Mouse (Mus musculus) embryonic stem cell, embryonic (primary cell): ENCODE data around the gene Gm7358.
"Not testable (repeated sequence)": the region's sequence is repeated elsewhere in the genome, so short reads cannot be mapped to it uniquely, and the experiment has no call there.

ENCODE experiments used
- CTCF ChIA-PET, 4 experiments: fragments of 300-600 bp in 2 of 4; fragments of 350-600 bp in 2 of 4; sonication (Branson Sonifier 250); formaldehyde crosslinking; loops; one replicate each; lab custom pipeline; 2022; ENCODE audit warnings: inconsistent platforms in 2 of 4; lab: Charles Lee
- POLR2A ChIA-PET, 4 experiments: fragments of 300-600 bp in 2 of 4; fragments of 350-600 bp in 2 of 4; sonication (Branson Sonifier 250); formaldehyde crosslinking; loops; one replicate each; lab custom pipeline; 2022; ENCODE audit warnings: antibody characterized with exemption in 4 of 4, inconsistent platforms in 1 of 4; lab: Charles Lee

The Gm7358 gene

GRCm38 (mm10) chr17:14059431-14059830, at the start of gene Gm7358:
TSS of gene Gm7358 (minus strand) at chr17:14059531.
- CTCF ChIA-PET, POLR2A ChIA-PET: not testable (repeated sequence)

GRCm38 (mm10) chr17:14103018-14103417, 43.7 kb upstream of the Gm7358 start:
- CTCF ChIA-PET: interaction anchor here in 1 of 4 experiments (1.0 kb wide), 1 partner anchor 103 kb away, joined by 4 read pairs; no protein-coding TSS in a partner anchor
- POLR2A ChIA-PET: not testable (repeated sequence)

GRCm38 (mm10) chr17:14101446-14101980, 42.2 kb upstream of the Gm7358 start:
- POLR2A ChIA-PET, CTCF ChIA-PET: not testable (repeated sequence)

- POLR2A ChIA-PET: interaction anchor here in 1 of 4 experiments (0.6 kb wide), 1 partner anchor 202 kb away, joined by 7 read pairs; no protein-coding TSS in a partner anchor
Observed at GRCm38 (mm10) chr17:14099886-14100285, 40.6 kb upstream of the Gm7358 start.

GRCm38 (mm10) chr17:14094165-14094564, 34.8 kb upstream of the Gm7358 start:
- POLR2A ChIA-PET: not testable (repeated sequence)
- CTCF ChIA-PET: interaction anchor here in 1 of 4 experiments (0.7 kb wide), 1 partner anchor 105 kb away, joined by 3 read pairs; no protein-coding TSS in a partner anchor

More at GRCm38 (mm10) chr17:14099886-14100285, 40.6 kb upstream of the Gm7358 start:
- CTCF ChIA-PET: not testable (repeated sequence)

GRCm38 (mm10) chr17:14086629-14087028, 27.3 kb upstream of the Gm7358 start:
- POLR2A ChIA-PET: not testable (repeated sequence)

GRCm38 (mm10) chr17:14041880-14042279, 17.5 kb downstream of the Gm7358 start:
- CTCF ChIA-PET, POLR2A ChIA-PET: not testable (repeated sequence)

More at GRCm38 (mm10) chr17:14086629-14087028, 27.3 kb upstream of the Gm7358 start:
- CTCF ChIA-PET: interaction anchor here in 1 of 4 experiments (0.8 kb wide), 1 partner anchor 202 kb away, joined by 3 read pairs; no protein-coding TSS in a partner anchor

GRCm38 (mm10) chr17:14037012-14037411, 22.3 kb downstream of the Gm7358 start:
- POLR2A ChIA-PET, CTCF ChIA-PET: not testable (repeated sequence)

- POLR2A ChIA-PET, CTCF ChIA-PET: not testable (repeated sequence)
Observed at GRCm38 (mm10) chr17:14036113-14036512, 23.2 kb downstream of the Gm7358 start.
